8 mouse cellular contexts compared by ENCODE assay signal in the genomic region with DNA sequence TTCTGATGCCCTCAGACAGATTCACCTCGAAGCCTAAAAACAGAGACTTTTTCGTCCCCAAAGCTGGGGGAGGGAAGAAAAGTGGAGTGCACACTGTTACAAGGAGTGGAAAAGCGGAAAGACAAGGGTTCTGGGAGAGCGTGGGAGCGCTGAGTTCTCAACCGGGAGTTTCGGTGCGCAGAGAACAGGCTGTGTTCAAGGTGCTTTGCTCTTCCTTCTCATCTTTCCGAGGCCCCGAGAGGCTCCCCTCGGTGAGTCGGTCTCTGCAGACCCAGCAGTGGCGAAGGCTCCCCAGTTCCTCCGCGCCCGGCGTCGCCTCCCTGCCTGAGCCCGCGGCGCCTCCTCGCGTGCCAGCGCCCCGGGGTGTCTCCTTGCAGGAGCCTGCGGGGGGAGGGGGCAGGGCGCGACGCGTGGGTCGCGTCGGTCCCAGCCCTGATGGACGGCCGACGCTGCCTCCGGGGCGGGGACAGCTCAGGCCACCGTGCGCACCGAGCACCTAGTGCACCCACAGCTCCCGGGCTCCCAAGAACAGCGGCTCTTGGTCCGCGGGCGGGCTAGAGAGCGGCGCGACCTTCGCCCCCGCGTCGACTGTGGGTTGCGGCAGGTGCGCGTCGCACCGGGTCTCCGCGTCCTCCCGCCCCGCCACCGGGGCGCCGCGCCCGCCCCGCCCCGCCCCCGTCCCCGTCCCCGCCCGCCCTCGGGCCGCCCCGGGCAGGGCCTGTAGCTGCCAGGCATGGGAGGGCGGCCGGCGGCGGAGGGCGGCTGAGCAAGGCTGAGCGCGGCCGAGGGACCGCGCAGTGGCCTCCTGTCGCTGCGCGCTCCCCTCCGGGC. TPM values are rescaled to one million over a fixed set of nuclear protein-coding genes. Genes with fewer than 3 reads are reported as not detected.
DNase-seq lines count a peak whose midpoint lies in the region; ATAC-seq and TF ChIP-seq lines count a peak whose summit lies in the region.

No protein-coding gene starts in this region.

- H3K27me3 ChIP-seq in E14TG2a.4 (ENCODE audit: insufficient read depth, low read length) = peaks cover 88% of the 10 kb centered on the region
- peaks cover 52% of the 10 kb centered on the region for H3K27me3 ChIP-seq in hindbrain, embryonic 15.5 days
- H3K27me3 ChIP-seq in megakaryocyte, embryonic 14.5 days (replicated peaks) = peaks cover 73% of the 10 kb centered on the region

- intact Hi-C loops in left cerebral cortex, postnatal 14 days (cut with DNase I) = no loop called here

- no peaks in the 10 kb centered on the region for H3K9me3 ChIP-seq in E14TG2a.4 (ENCODE audit: low read length)
- H3K9me3 ChIP-seq in hindbrain, embryonic 15.5 days = no peaks in the 10 kb centered on the region
- peaks cover 4% of the 10 kb centered on the region; the same call in 1 of the 2 replicates for H3K9me3 ChIP-seq in megakaryocyte, embryonic 14.5 days

- H3K4me3 ChIP-seq in E14TG2a.4 (replicated peaks; ENCODE audit: low read length) = peak overlapping the region; percentile 80
- H3K4me3 ChIP-seq in hindbrain, embryonic 15.5 days = peak overlapping the region; percentile 57
- H3K4me3 ChIP-seq in megakaryocyte, embryonic 14.5 days (replicated peaks) = peak overlapping the region; percentile 92

- TF ChIP-seq CTCF in E14TG2a.4 (conservative IDR thresholded peaks at IDR 0.05; ENCODE audit: low read length) = no peak

- peak overlapping the region; percentile 99 for H3K4me2 ChIP-seq in hindbrain, embryonic 15.5 days

- ATAC-seq in hindbrain, embryonic 15.5 days (ENCODE audit: low FRiP score, low read depth) = peak; percentile 74

- WGBS in hindbrain, embryonic 15.5 days = under 1% methylated on average over 67 of the region's 90 CpGs

- H3K27ac ChIP-seq in hindbrain, embryonic 15.5 days (replicated peaks) = no peak overlapping the region

- DNase-seq in adrenal gland, postnatal 14 days = peak; percentile 50
- DNase-seq in forelimb bud, embryonic 11.5 days (ENCODE audit: low read depth, low spot score) = peak; percentile 26
- DNase-seq in left cerebral cortex, postnatal 14 days (ENCODE audit: low spot score in 2 of 2) = peak; percentile 18 to 32
- peak; percentile 66 for DNase-seq in skeletal muscle tissue, adult 2 months (ENCODE audit: low read depth, low spot score)
- no peak for DNase-seq in adipocyte (ENCODE audit: low spot score)

- no peaks in the 10 kb centered on the region for H3K36me3 ChIP-seq in E14TG2a.4 (ENCODE audit: insufficient read depth, low read length)
- no peaks in the 10 kb centered on the region for H3K36me3 ChIP-seq in hindbrain, embryonic 15.5 days
- H3K36me3 ChIP-seq in megakaryocyte, embryonic 14.5 days (replicated peaks; ENCODE audit: low read length) = no peaks in the 10 kb centered on the region

- H3K9ac ChIP-seq in hindbrain, embryonic 15.5 days = peak overlapping the region; percentile 45

- H3K4me1 ChIP-seq in E14TG2a.4 (replicated peaks; ENCODE audit: low read depth, low read length) = peaks cover 22% of the 10 kb centered on the region
- peaks cover 21% of the 10 kb centered on the region for H3K4me1 ChIP-seq in hindbrain, embryonic 15.5 days (replicated peaks)
- peaks cover 26% of the 10 kb centered on the region for H3K4me1 ChIP-seq in megakaryocyte, embryonic 14.5 days

RNA-seq across cellular contexts. Expression of a gene that starts 0.7 kb away (rescaled TPM):
- total RNA-seq in adrenal gland, postnatal 14 days (2021) = not detected in 2 replicates
- 0.39 and 0.62 TPM in 2 replicates for polyA plus RNA-seq in hindbrain, embryonic 15.5 days (2015; fragmentation: Nextera tagmentation; extraction: Ambion mirVana)
- total RNA-seq in left cerebral cortex, postnatal 14 days (2021) = 1 to 10 TPM; 2.7 to 2.9 TPM
- polyA plus RNA-seq in megakaryocyte, embryonic 14.5 days (2012; ENCODE audit: insufficient read depth, low replicate concordance) = not detected in 2 replicates
